Mouse (Mus musculus): Measurements from ENCODE around the gene Prodh2. TPM values are rescaled to one million over a fixed set of nuclear protein-coding genes. Genes with fewer than 3 reads are reported as not detected.

The Prodh2 gene
- polyA plus RNA-seq, 1 experiment from 2014 or later, result not detected

GRCm38 (mm10) chr7:30531291-30531815 lies 37.9 kb downstream of the Prodh2 start:
- no peaks in the 10 kb centered on the region for H3K27me3 ChIP-seq (ENCODE audit: control insufficient read depth, insufficient read depth, low read length)
- H3K4me2 ChIP-seq, result no peak overlapping the region
- H3K4me1 ChIP-seq (ENCODE audit: control insufficient read depth, insufficient read depth, low read length), result peaks cover 26% of the 10 kb centered on the region
- DNase-seq (ENCODE audit: low spot score, missing footprints), result no peak
- no peaks in the 10 kb centered on the region for H3K9me3 ChIP-seq (ENCODE audit: control insufficient read depth, low read length)
- H3K4me3 ChIP-seq (ENCODE audit: low read depth, low read length), result no peak overlapping the region
- H3K27ac ChIP-seq (ENCODE audit: low read depth, low read length), result no peak overlapping the region
- ATAC-seq (ENCODE audit: low FRiP score), result no peak
- peaks cover 32% of the 10 kb centered on the region for H3K36me3 ChIP-seq (ENCODE audit: control insufficient read depth, insufficient read depth, low read length)
- no peak overlapping the region for H3K9ac ChIP-seq (ENCODE audit: low read length)
- WGBS, result 90% methylated on average over 9 of the region's 9 CpGs

GRCm38 (mm10) chr7:30532931-30533330 lies 39.5 kb downstream of the Prodh2 start:
- WGBS, result 17% methylated on average over 8 of the region's 8 CpGs

GRCm38 (mm10) chr7:30533941-30534632 lies 40.7 kb downstream of the Prodh2 start:
- H3K4me2 ChIP-seq, result peak overlapping the region; percentile 91
- ATAC-seq (ENCODE audit: low FRiP score) (peak; percentile 49), DNase-seq (ENCODE audit: low spot score, missing footprints) (peak; percentile 95)
- H3K36me3 ChIP-seq (ENCODE audit: control insufficient read depth, insufficient read depth, low read length), result peaks cover 15% of the 10 kb centered on the region
- H3K27me3 ChIP-seq (ENCODE audit: control insufficient read depth, insufficient read depth, low read length), result no peaks in the 10 kb centered on the region
- H3K9ac ChIP-seq (ENCODE audit: low read length), result peak overlapping the region; percentile 82
- H3K4me3 ChIP-seq (ENCODE audit: low read depth, low read length), result peak overlapping the region; percentile 49
- H3K27ac ChIP-seq (ENCODE audit: low read depth, low read length), result peak overlapping the region; percentile 20
- 6% methylated on average over 25 of the region's 26 CpGs for WGBS
- H3K9me3 ChIP-seq (ENCODE audit: control insufficient read depth, low read length), result no peaks in the 10 kb centered on the region
- H3K4me1 ChIP-seq (ENCODE audit: control insufficient read depth, insufficient read depth, low read length), result peaks cover 26% of the 10 kb centered on the region

More at GRCm38 (mm10) chr7:30532931-30533330, 39.5 kb downstream of the Prodh2 start:
- ATAC-seq (ENCODE audit: low FRiP score) (no peak), DNase-seq (ENCODE audit: low spot score, missing footprints) (no peak)
- no peaks in the 10 kb centered on the region for H3K9me3 ChIP-seq (ENCODE audit: control insufficient read depth, low read length)
- H3K4me2 ChIP-seq, result peak overlapping the region; percentile 91
- H3K36me3 ChIP-seq (ENCODE audit: control insufficient read depth, insufficient read depth, low read length), result peaks cover 23% of the 10 kb centered on the region
- H3K4me1 ChIP-seq (ENCODE audit: control insufficient read depth, insufficient read depth, low read length), result peaks cover 26% of the 10 kb centered on the region
- no peaks in the 10 kb centered on the region for H3K27me3 ChIP-seq (ENCODE audit: control insufficient read depth, insufficient read depth, low read length)
- no peak overlapping the region for H3K27ac ChIP-seq (ENCODE audit: low read depth, low read length)
- peak overlapping the region; percentile 82 for H3K9ac ChIP-seq (ENCODE audit: low read length)
- peak overlapping the region; percentile 49 for H3K4me3 ChIP-seq (ENCODE audit: low read depth, low read length)

- Histone ChIP-seq H3K9ac (ENCODE audit: low read length) (peak within 1 kb of the TSS; percentile 82), H3K4me2 (peak within 1 kb of the TSS; percentile 91), H3K27ac (ENCODE audit: low read depth, low read length) (peak within 1 kb of the TSS; percentile 67), H3K36me3 (ENCODE audit: control insufficient read depth, insufficient read depth, low read length) (peaks cover 14% of the 10 kb centered on the region), H3K9me3 (ENCODE audit: control insufficient read depth, low read length) (no peaks in the 10 kb centered on the region), H3K4me1 (ENCODE audit: control insufficient read depth, insufficient read depth, low read length) (peaks cover 26% of the 10 kb centered on the region), H3K27me3 (ENCODE audit: control insufficient read depth, insufficient read depth, low read length) (no peaks in the 10 kb centered on the region), H3K4me3 (ENCODE audit: low read depth, low read length) (peak within 1 kb of the TSS; percentile 49)
- ATAC-seq (ENCODE audit: low FRiP score), result peak; percentile 94
- DNase-seq (ENCODE audit: low spot score, missing footprints), result peak; percentile 100
- under 1% methylated on average over 72 of the region's 84 CpGs for WGBS
Observed at GRCm38 (mm10) chr7:30534633-30535577, 41.5 kb downstream of the Prodh2 start, which contains the start of gene Arhgap33. TSS of gene Arhgap33 (minus strand) at chr7:30535060.

- Histone ChIP-seq H3K4me1 (ENCODE audit: control insufficient read depth, insufficient read depth, low read length) (peaks cover 4% of the 10 kb centered on the region), H3K27me3 (ENCODE audit: control insufficient read depth, insufficient read depth, low read length) (no peaks in the 10 kb centered on the region), H3K36me3 (ENCODE audit: control insufficient read depth, insufficient read depth, low read length) (peaks cover 3% of the 10 kb centered on the region; the same call in 1 of the 2 replicates), H3K9ac (ENCODE audit: low read length) (no peak overlapping the region), H3K27ac (ENCODE audit: low read depth, low read length) (no peak overlapping the region), H3K4me3 (ENCODE audit: low read depth, low read length) (no peak overlapping the region), H3K4me2 (no peak overlapping the region), H3K9me3 (ENCODE audit: control insufficient read depth, low read length) (no peaks in the 10 kb centered on the region)
- no peak for DNase-seq (ENCODE audit: low spot score, missing footprints)
- ATAC-seq (ENCODE audit: low FRiP score), result no peak
- 89% methylated on average over 7 of the region's 7 CpGs for WGBS
Observed at GRCm38 (mm10) chr7:30540572-30540971, 47.1 kb downstream of the Prodh2 start.

- WGBS, result 92% methylated on average over 2 of the region's 2 CpGs
- H3K36me3 ChIP-seq (ENCODE audit: control insufficient read depth, insufficient read depth, low read length), result peaks cover 2% of the 10 kb centered on the region; the same call in 1 of the 2 replicates
- H3K9me3 ChIP-seq (ENCODE audit: control insufficient read depth, low read length), result no peaks in the 10 kb centered on the region
- ATAC-seq (ENCODE audit: low FRiP score) (no peak), DNase-seq (ENCODE audit: low spot score, missing footprints) (no peak)
- H3K4me3 ChIP-seq (ENCODE audit: low read depth, low read length), result no peak overlapping the region
- H3K4me1 ChIP-seq (ENCODE audit: control insufficient read depth, insufficient read depth, low read length), result no peaks in the 10 kb centered on the region
- no peaks in the 10 kb centered on the region for H3K27me3 ChIP-seq (ENCODE audit: control insufficient read depth, insufficient read depth, low read length)
- no peak overlapping the region for H3K9ac ChIP-seq (ENCODE audit: low read length)
- no peak overlapping the region for H3K27ac ChIP-seq (ENCODE audit: low read depth, low read length)
- no peak overlapping the region for H3K4me2 ChIP-seq
Observed at GRCm38 (mm10) chr7:30544327-30544726, 50.9 kb downstream of the Prodh2 start.

- 86% methylated on average over 2 of the region's 2 CpGs for WGBS
- Histone ChIP-seq H3K4me1 (ENCODE audit: control insufficient read depth, insufficient read depth, low read length) (peaks cover 12% of the 10 kb centered on the region), H3K27ac (ENCODE audit: low read depth, low read length) (no peak overlapping the region), H3K9ac (ENCODE audit: low read length) (no peak overlapping the region), H3K36me3 (ENCODE audit: control insufficient read depth, insufficient read depth, low read length) (no peaks in the 10 kb centered on the region; the same call in 1 of the 2 replicates), H3K4me3 (ENCODE audit: low read depth, low read length) (no peak overlapping the region), H3K9me3 (ENCODE audit: control insufficient read depth, low read length) (no peaks in the 10 kb centered on the region), H3K27me3 (ENCODE audit: control insufficient read depth, insufficient read depth, low read length) (no peaks in the 10 kb centered on the region), H3K4me2 (no peak overlapping the region)
- no peak for DNase-seq (ENCODE audit: low spot score, missing footprints)
- no peak for ATAC-seq (ENCODE audit: low FRiP score)
Observed at GRCm38 (mm10) chr7:30549880-30550279, 56.5 kb downstream of the Prodh2 start.

- DNase-seq (ENCODE audit: low spot score, missing footprints) (no peak), ATAC-seq (ENCODE audit: low FRiP score) (no peak)
- peaks cover 12% of the 10 kb centered on the region for H3K4me1 ChIP-seq (ENCODE audit: control insufficient read depth, insufficient read depth, low read length)
- H3K9me3 ChIP-seq (ENCODE audit: control insufficient read depth, low read length), result no peaks in the 10 kb centered on the region
- no peaks in the 10 kb centered on the region for H3K27me3 ChIP-seq (ENCODE audit: control insufficient read depth, insufficient read depth, low read length)
- H3K27ac ChIP-seq (ENCODE audit: low read depth, low read length), result no peak overlapping the region
- H3K4me2 ChIP-seq, result no peak overlapping the region
- no peak overlapping the region for H3K9ac ChIP-seq (ENCODE audit: low read length)
- peaks cover 5% of the 10 kb centered on the region; the same call in 1 of the 2 replicates for H3K36me3 ChIP-seq (ENCODE audit: control insufficient read depth, insufficient read depth, low read length)
- H3K4me3 ChIP-seq (ENCODE audit: low read depth, low read length), result no peak overlapping the region
- WGBS, result 100% methylated on average over 1 of the region's 1 CpGs
Observed at GRCm38 (mm10) chr7:30550603-30551002, 57.2 kb downstream of the Prodh2 start.
